Mouse (Mus musculus): ENCODE data around the gene Gm5483. TPM values are rescaled to one million over a fixed set of nuclear protein-coding genes. Genes with fewer than 3 reads are reported as not detected.
"Not testable (repeated sequence)": the region's sequence is repeated elsewhere in the genome, so short reads cannot be mapped to it uniquely, and the experiment has no call there.

Gm5483 gene
- polyA plus RNA-seq (2012; rRNA removed): not detected in 2 replicates

GRCm38 (mm10) chr16:36183912-36184311 lies at the start of gene Gm5483:
Gm5483 (plus strand) TSS chr16:36184212.
- not testable (repeated sequence) for H3K4me3 ChIP-seq (ENCODE audit: control insufficient read depth, low read depth, low read length); H3K4me1 ChIP-seq (ENCODE audit: control insufficient read depth, insufficient read depth, low read length); H3K27ac ChIP-seq (ENCODE audit: control insufficient read depth, insufficient read depth, low read depth, low read length); H3K36me3 ChIP-seq (ENCODE audit: control insufficient read depth, insufficient read depth, low read length); H3K27me3 ChIP-seq (ENCODE audit: control insufficient read depth, insufficient read depth, low read length)

- Histone ChIP-seq H3K27me3 (ENCODE audit: control insufficient read depth, insufficient read depth, low read length) (no peaks in the 10 kb centered on the region), H3K4me1 (ENCODE audit: control insufficient read depth, insufficient read depth, low read length) (no peaks in the 10 kb centered on the region), H3K27ac (ENCODE audit: control insufficient read depth, insufficient read depth, low read depth, low read length) (no peak overlapping the region), H3K36me3 (ENCODE audit: control insufficient read depth, insufficient read depth, low read length) (no peaks in the 10 kb centered on the region), H3K4me3 (ENCODE audit: control insufficient read depth, low read depth, low read length) (no peak overlapping the region)
- TF ChIP-seq POLR2A (IDR thresholded peaks at IDR 0.05; ENCODE audit: control insufficient read depth, low read depth, low read length) (no peak), CTCF (IDR thresholded peaks at IDR 0.05; ENCODE audit: control insufficient read depth, insufficient read depth, insufficient replicate concordance, low read depth, low read length) (no peak)
These were observed 45.8 kb upstream of the Gm5483 start for GRCm38 (mm10) chr16:36138201-36138600.

- H3K4me3 ChIP-seq (ENCODE audit: control insufficient read depth, low read depth, low read length): no peak within 1 kb of the TSS
- no peak for TF ChIP-seq CTCF (IDR thresholded peaks at IDR 0.05; ENCODE audit: control insufficient read depth, insufficient read depth, insufficient replicate concordance, low read depth, low read length)
- TF ChIP-seq POLR2A (IDR thresholded peaks at IDR 0.05; ENCODE audit: control insufficient read depth, low read depth, low read length): no peak
- no peaks in the 10 kb centered on the region for H3K27me3 ChIP-seq (ENCODE audit: control insufficient read depth, insufficient read depth, low read length)
- H3K36me3 ChIP-seq (ENCODE audit: control insufficient read depth, insufficient read depth, low read length): no peaks in the 10 kb centered on the region
- H3K4me1 ChIP-seq (ENCODE audit: control insufficient read depth, insufficient read depth, low read length): no peaks in the 10 kb centered on the region
- no peak within 1 kb of the TSS for H3K27ac ChIP-seq (ENCODE audit: control insufficient read depth, insufficient read depth, low read depth, low read length)
These were observed 27.5 kb upstream of the Gm5483 start, which contains the start of gene Stfa2l1 for GRCm38 (mm10) chr16:36156402-36156975. Stfa2l1 (plus strand) TSS chr16:36156811.

- not testable (repeated sequence) for H3K4me1 ChIP-seq (ENCODE audit: control insufficient read depth, insufficient read depth, low read length); H3K4me3 ChIP-seq (ENCODE audit: control insufficient read depth, low read depth, low read length); H3K36me3 ChIP-seq (ENCODE audit: control insufficient read depth, insufficient read depth, low read length); H3K27ac ChIP-seq (ENCODE audit: control insufficient read depth, insufficient read depth, low read depth, low read length); H3K27me3 ChIP-seq (ENCODE audit: control insufficient read depth, insufficient read depth, low read length)
These were observed 16.2 kb upstream of the Gm5483 start for GRCm38 (mm10) chr16:36167841-36168240.

GRCm38 (mm10) chr16:36176108-36176507 lies 7.9 kb upstream of the Gm5483 start:
- TF ChIP-seq CTCF (IDR thresholded peaks at IDR 0.05; ENCODE audit: control insufficient read depth, insufficient read depth, insufficient replicate concordance, low read depth, low read length) (no peak), POLR2A (IDR thresholded peaks at IDR 0.05; ENCODE audit: control insufficient read depth, low read depth, low read length) (no peak)
- Histone ChIP-seq H3K27me3 (ENCODE audit: control insufficient read depth, insufficient read depth, low read length) (no peaks in the 10 kb centered on the region), H3K27ac (ENCODE audit: control insufficient read depth, insufficient read depth, low read depth, low read length) (no peak overlapping the region), H3K4me1 (ENCODE audit: control insufficient read depth, insufficient read depth, low read length) (no peaks in the 10 kb centered on the region), H3K4me3 (ENCODE audit: control insufficient read depth, low read depth, low read length) (no peak overlapping the region), H3K36me3 (ENCODE audit: control insufficient read depth, insufficient read depth, low read length) (no peaks in the 10 kb centered on the region)

GRCm38 (mm10) chr16:36179910-36180309 lies 4.1 kb upstream of the Gm5483 start:
- no peak for TF ChIP-seq POLR2A (IDR thresholded peaks at IDR 0.05; ENCODE audit: control insufficient read depth, low read depth, low read length)
- no peak for TF ChIP-seq CTCF (IDR thresholded peaks at IDR 0.05; ENCODE audit: control insufficient read depth, insufficient read depth, insufficient replicate concordance, low read depth, low read length)

GRCm38 (mm10) chr16:36199226-36199625 lies 15.2 kb downstream of the Gm5483 start:
- Histone ChIP-seq H3K27me3 (ENCODE audit: control insufficient read depth, insufficient read depth, low read length) (no peaks in the 10 kb centered on the region), H3K4me3 (ENCODE audit: control insufficient read depth, low read depth, low read length) (no peak overlapping the region), H3K4me1 (ENCODE audit: control insufficient read depth, insufficient read depth, low read length) (no peaks in the 10 kb centered on the region), H3K27ac (ENCODE audit: control insufficient read depth, insufficient read depth, low read depth, low read length) (no peak overlapping the region), H3K36me3 (ENCODE audit: control insufficient read depth, insufficient read depth, low read length) (no peaks in the 10 kb centered on the region)
- no peak for TF ChIP-seq CTCF (IDR thresholded peaks at IDR 0.05; ENCODE audit: control insufficient read depth, insufficient read depth, insufficient replicate concordance, low read depth, low read length)

More at GRCm38 (mm10) chr16:36179910-36180309, 4.1 kb upstream of the Gm5483 start:
- Histone ChIP-seq H3K27ac (ENCODE audit: control insufficient read depth, insufficient read depth, low read depth, low read length) (no peak overlapping the region), H3K4me1 (ENCODE audit: control insufficient read depth, insufficient read depth, low read length) (no peaks in the 10 kb centered on the region), H3K4me3 (ENCODE audit: control insufficient read depth, low read depth, low read length) (no peak overlapping the region), H3K27me3 (ENCODE audit: control insufficient read depth, insufficient read depth, low read length) (no peaks in the 10 kb centered on the region), H3K36me3 (ENCODE audit: control insufficient read depth, insufficient read depth, low read length) (no peaks in the 10 kb centered on the region)

- TF ChIP-seq CTCF (IDR thresholded peaks at IDR 0.05; ENCODE audit: control insufficient read depth, insufficient read depth, insufficient replicate concordance, low read depth, low read length) (no peak), POLR2A (IDR thresholded peaks at IDR 0.05; ENCODE audit: control insufficient read depth, low read depth, low read length) (no peak)
- no peak overlapping the region for H3K27ac ChIP-seq (ENCODE audit: control insufficient read depth, insufficient read depth, low read depth, low read length)
- H3K36me3 ChIP-seq (ENCODE audit: control insufficient read depth, insufficient read depth, low read length): no peaks in the 10 kb centered on the region
- H3K4me3 ChIP-seq (ENCODE audit: control insufficient read depth, low read depth, low read length): no peak overlapping the region
- H3K27me3 ChIP-seq (ENCODE audit: control insufficient read depth, insufficient read depth, low read length): no peaks in the 10 kb centered on the region
- H3K4me1 ChIP-seq (ENCODE audit: control insufficient read depth, insufficient read depth, low read length): no peaks in the 10 kb centered on the region
These were observed 19.8 kb downstream of the Gm5483 start for GRCm38 (mm10) chr16:36203846-36204245.

- not testable (repeated sequence) for H3K27ac ChIP-seq (ENCODE audit: control insufficient read depth, insufficient read depth, low read depth, low read length); H3K36me3 ChIP-seq (ENCODE audit: control insufficient read depth, insufficient read depth, low read length); H3K4me3 ChIP-seq (ENCODE audit: control insufficient read depth, low read depth, low read length); H3K4me1 ChIP-seq (ENCODE audit: control insufficient read depth, insufficient read depth, low read length); H3K27me3 ChIP-seq (ENCODE audit: control insufficient read depth, insufficient read depth, low read length)
These were observed 21.7 kb downstream of the Gm5483 start for GRCm38 (mm10) chr16:36205684-36206083.

Measured in testis, adult 2 months (tissue).